Mouse (Mus musculus): ENCODE results near the gene Slc16a13. TPM values are rescaled to one million over a fixed set of nuclear protein-coding genes. Genes with fewer than 3 reads are reported as not detected.

The Slc16a13 gene
- total RNA-seq, 2 experiments from 2014 or later: 4.2 to 4.8 TPM

- intact Hi-C loops (cut with DNase I): loop anchor here (10.0 kb wide), 1 partner anchor 280 kb away; the partner anchor contains the start of gene Ybx2
- DNase-seq (ENCODE audit: low spot score): no peak
Observed at GRCm38 (mm10) chr11:70214191-70214855, 6.5 kb downstream of the Slc16a13 start.

DNA sequence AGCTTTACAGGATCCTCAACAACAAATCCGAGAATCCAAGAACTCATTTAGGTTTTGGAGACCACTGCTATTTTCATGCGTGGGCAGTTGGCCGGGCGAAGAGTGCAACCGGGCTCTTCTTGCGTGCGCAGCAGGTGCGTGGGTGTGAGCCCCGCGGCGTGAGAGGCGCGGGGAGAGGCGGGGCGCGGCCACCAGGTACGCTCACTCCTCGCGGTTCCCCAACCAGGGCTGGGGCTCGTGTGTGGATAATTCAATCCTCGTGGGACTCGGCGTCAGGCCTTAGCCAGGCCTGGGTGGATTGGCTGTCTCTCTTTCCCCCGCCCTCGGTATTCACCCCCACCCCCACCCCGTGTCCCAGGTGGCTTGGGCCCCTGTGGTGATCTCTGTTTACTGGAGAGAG lies 7.1 kb downstream of the Slc16a13 start:
- DNase-seq (ENCODE audit: low spot score): no peak
- intact Hi-C loops (cut with DNase I): loop anchor here (1.0 to 10.0 kb wide), 3 partner anchors 139 to 279 kb away; partner anchors contain the start of genes Asgr1 and Ybx2

GRCm38 (mm10) chr11:70212896-70213295 lies 8.0 kb downstream of the Slc16a13 start:
- intact Hi-C loops (cut with DNase I): loop anchor here (1.0 to 10.0 kb wide), 3 partner anchors 139 to 278 kb away; partner anchors contain the start of genes Asgr1 and Ybx2
- no peak for DNase-seq (ENCODE audit: low spot score)

DNA sequence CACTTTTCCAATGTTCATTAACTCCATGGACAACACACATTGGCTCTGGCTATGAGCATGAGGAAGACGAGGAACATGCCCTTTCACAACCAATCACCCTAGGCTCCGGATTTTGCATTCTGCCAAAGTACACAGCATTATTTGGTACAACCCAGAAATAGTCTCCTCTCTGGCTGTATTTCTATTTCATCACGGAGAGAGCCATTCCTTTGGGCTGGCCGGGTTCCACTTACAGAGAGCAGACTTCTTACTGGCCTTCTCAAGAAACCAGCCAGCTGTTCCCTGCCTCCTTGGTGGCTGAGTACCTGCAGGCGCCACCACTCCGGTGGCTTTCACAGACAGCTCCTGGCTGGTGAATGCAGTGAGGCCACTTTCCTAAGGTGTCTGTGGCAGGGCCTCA lies 8.4 kb downstream of the Slc16a13 start, which contains the start of gene Slc16a11:
TSS of gene Slc16a11 (plus strand) at position 330 of the 400 bp plus-strand sequence.
- DNase-seq (ENCODE audit: low spot score): no peak
- intact Hi-C loops (cut with DNase I): loop anchor here (2.0 to 10.0 kb wide), 2 partner anchors 158 to 278 kb away; partner anchors contain the start of genes Asgr1 and Ybx2

DNA sequence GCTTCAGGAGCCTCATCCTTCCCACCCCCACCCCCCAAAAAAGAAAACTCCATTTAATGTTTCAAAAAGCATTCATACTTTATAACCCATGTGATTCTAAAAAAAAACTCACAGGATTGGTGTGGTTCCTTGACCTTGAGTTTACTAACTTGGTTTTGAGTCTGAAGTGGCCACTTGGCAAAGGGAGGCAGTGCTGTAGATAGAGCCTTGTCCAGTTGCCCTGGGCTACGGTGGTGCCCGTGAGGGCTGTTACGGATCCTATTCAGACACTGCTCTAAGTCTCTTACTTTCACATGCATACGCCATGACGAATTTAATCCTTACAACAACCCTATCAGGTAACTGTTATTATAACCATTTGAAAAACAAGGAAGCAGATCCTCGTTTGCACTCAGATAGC lies 8.9 kb downstream of the Slc16a13 start:
- DNase-seq (ENCODE audit: low spot score): no peak
- intact Hi-C loops (cut with DNase I): loop anchor here (2.0 to 10.0 kb wide), 2 partner anchors 157 to 277 kb away; partner anchors contain the start of genes Asgr1 and Ybx2

GRCm38 (mm10) chr11:70210681-70211080 lies 10.2 kb downstream of the Slc16a13 start:
- DNase-seq (ENCODE audit: low spot score): no peak
- intact Hi-C loops (cut with DNase I): loop anchor here (10.0 kb wide), 1 partner anchor 276 kb away; the partner anchor contains the start of gene Ybx2

DNA sequence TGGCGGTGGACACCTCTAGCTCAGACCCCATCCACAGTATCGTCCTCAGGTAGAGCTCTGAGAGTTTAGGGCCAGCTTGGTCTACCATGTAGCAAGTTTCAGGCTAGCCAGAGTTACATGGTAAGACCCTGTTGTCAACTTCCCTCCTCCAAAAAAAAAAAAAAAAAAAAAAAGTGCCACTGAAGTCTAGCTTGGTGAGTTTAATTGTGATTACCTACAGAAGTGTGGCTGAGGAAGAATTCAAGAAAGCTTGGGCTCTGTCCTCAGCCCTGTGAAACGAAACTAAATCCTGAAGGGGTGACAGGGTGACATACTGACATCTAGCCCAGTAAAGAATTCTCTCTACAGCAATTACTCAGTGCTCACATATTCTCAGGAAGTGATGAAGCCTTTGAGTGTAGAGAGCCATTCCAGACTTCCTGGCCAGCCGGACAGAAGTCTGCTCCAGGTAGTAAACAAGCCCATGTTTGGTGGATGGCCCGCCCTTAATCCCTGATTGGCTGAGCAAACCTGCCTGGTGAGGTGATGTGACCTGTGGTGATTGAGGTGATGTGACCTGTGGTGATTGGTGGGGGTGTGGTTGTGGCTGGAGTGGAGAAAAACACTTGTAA lies 12.0 kb downstream of the Slc16a13 start:
- intact Hi-C loops (cut with DNase I): no loop called here
- no peak for DNase-seq (ENCODE audit: low spot score)

GRCm38 (mm10) chr11:70207283-70207682 lies 13.6 kb downstream of the Slc16a13 start:
- intact Hi-C loops (cut with DNase I): no loop called here
- no peak for DNase-seq (ENCODE audit: low spot score)

- no peak for DNase-seq (ENCODE audit: low spot score)
- intact Hi-C loops (cut with DNase I): no loop called here
Observed at GRCm38 (mm10) chr11:70206801-70207200, 14.1 kb downstream of the Slc16a13 start.

GRCm38 (mm10) chr11:70201691-70202090 lies 19.2 kb downstream of the Slc16a13 start:
- intact Hi-C loops (cut with DNase I): no loop called here
- no peak for DNase-seq (ENCODE audit: low spot score)

DNA sequence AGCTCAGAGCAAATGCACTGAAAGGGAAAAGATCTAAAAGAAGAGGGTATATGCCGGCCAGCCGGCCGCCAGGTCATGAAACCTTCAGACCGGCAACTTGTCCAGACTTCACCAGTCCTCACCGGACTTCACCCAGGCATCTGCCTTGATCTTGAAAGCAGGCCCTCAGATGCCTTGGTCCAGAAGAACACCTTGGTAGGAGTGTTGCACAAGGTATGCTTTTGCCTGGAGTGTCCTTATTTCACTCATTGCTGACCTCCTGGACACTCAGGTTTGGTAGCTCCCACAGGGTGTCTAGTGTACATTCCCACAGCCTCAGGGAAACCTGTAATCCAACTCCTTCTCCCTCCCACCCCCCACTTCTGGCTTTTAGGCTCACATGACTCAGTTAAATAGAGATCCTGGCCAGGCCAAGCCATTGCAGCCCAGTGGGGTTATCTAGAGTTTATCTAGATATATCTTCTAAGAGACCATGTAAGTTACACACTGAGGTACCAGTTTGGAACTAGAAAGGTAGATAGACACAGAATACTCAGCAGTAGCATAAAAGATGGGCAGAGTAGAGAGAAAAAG lies 20.7 kb downstream of the Slc16a13 start:
- intact Hi-C loops (cut with DNase I): no loop called here

GRCm38 (mm10) chr11:70199107-70199506 lies 21.8 kb downstream of the Slc16a13 start:
- DNase-seq (ENCODE audit: low spot score): no peak
- intact Hi-C loops (cut with DNase I): no loop called here

More for the DNA sequence above, 20.7 kb downstream of the Slc16a13 start:
- DNase-seq (ENCODE audit: low spot score): no peak

DNA sequence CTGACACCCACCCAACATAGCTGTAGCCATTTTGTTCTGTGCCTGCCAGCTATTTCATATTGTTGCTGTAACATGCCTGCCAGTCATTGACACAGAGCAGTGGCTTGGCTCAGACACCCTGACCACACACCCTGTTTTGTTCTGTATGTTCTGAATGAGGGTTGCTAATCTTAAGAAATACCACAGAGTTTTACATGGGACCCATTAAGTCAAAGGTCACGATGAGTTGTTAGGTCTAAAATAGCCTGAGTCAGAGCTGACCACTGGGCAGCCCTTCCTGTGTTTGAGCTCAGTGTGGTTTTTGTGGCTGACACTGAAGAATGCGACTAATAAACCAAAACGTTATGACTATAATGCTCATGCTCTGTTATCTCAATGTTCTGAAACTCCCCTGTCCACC lies 22.5 kb downstream of the Slc16a13 start:
- no peak for DNase-seq (ENCODE audit: low spot score)

GRCm38 (mm10) chr11:70193354-70194285 lies 27.2 kb downstream of the Slc16a13 start:
- intact Hi-C loops (cut with DNase I): no loop called here
- DNase-seq (ENCODE audit: low spot score): no peak

More for the DNA sequence above, 22.5 kb downstream of the Slc16a13 start:
- intact Hi-C loops (cut with DNase I): no loop called here

- DNase-seq (ENCODE audit: low spot score): no peak
- intact Hi-C loops (cut with DNase I): no loop called here
Observed at GRCm38 (mm10) chr11:70192157-70192556, 28.7 kb downstream of the Slc16a13 start.

- DNase-seq (ENCODE audit: low spot score): no peak
- intact Hi-C loops (cut with DNase I): no loop called here
Observed at GRCm38 (mm10) chr11:70191188-70191587, 29.7 kb downstream of the Slc16a13 start.

GRCm38 (mm10) chr11:70189319-70190134 lies 31.3 kb downstream of the Slc16a13 start:
- intact Hi-C loops (cut with DNase I): no loop called here
- DNase-seq (ENCODE audit: low spot score): no peak

- intact Hi-C loops (cut with DNase I): no loop called here
- no peak for DNase-seq (ENCODE audit: low spot score)
Observed at GRCm38 (mm10) chr11:70185120-70185519, 35.7 kb downstream of the Slc16a13 start.

DNA sequence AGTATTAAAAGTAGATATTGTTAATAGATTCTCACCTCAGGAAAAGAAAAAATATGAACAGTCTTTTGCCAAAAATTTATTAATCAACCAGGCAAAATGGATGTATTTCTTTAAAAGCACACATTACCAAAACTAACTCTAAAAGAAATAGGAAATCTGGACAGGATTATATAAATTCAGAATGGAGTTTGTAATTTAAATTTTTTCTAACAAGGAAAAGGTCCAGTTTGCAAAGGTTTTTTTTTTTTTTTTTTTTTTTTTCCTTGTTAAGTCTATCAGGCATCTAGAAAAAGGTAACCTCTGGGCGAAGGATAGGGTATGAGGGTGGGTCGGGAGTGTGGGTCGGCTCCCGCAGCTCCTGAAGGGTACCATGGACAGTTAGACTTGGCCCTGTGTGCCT lies 40.4 kb downstream of the Slc16a13 start:
- intact Hi-C loops (cut with DNase I): no loop called here

More for the DNA sequence above, 40.4 kb downstream of the Slc16a13 start:
- DNase-seq (ENCODE audit: low spot score): no peak

Measured in heart, postnatal 25 days (tissue).